Mouse (Mus musculus) bone marrow, adult 2 months (tissue): ENCODE results near the gene Il18bp.

Source experiments
- CTCF ChIP-seq: fragments of 200-500 bp; IDR thresholded peaks from 2 replicates; pipeline ENCODE4 v1.5.1; 2011; ENCODE audit warnings: low read length, control low read depth; ENCODE audit not compliant: control insufficient read depth, insufficient read depth
- POLR2A ChIP-seq: fragments of 200-500 bp; IDR thresholded peaks from 2 replicates; pipeline ENCODE4 v1.6.1; 2011; ENCODE audit warnings: low read depth, mild to moderate bottlenecking, control low read depth, low read length, borderline replicate concordance; ENCODE audit not compliant: control insufficient read depth

DNA sequence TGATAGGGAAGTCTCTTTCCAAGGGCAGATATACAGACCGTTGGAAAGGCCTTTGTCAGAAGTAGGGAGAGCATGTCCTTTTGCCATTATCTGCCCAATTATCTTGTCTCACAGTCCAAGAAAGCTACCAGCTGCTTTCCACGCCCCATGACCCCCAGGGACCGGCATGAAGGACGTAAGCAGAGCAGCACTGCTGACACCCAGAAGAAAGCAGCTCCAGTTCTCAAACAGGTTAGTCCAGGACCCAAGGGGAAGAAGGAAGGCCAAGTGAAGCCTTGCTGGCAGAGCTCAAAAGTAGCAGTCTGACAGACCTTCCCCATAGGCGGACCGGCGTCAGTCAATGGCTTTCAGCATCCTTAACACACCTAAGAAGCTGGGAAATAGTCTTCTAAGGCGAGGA lies 5.1 kb downstream of the Il18bp start:
- no peak for TF ChIP-seq POLR2A
- no peak for TF ChIP-seq CTCF
